Mouse (Mus musculus): Measurements from ENCODE around the gene Sh3bp5.

The Sh3bp5 gene

GRCm38 (mm10) chr14:31393546-31393890, 42.4 kb downstream of the Sh3bp5 start:
- DNase-seq (ENCODE audit: low spot score): no peak

DNA sequence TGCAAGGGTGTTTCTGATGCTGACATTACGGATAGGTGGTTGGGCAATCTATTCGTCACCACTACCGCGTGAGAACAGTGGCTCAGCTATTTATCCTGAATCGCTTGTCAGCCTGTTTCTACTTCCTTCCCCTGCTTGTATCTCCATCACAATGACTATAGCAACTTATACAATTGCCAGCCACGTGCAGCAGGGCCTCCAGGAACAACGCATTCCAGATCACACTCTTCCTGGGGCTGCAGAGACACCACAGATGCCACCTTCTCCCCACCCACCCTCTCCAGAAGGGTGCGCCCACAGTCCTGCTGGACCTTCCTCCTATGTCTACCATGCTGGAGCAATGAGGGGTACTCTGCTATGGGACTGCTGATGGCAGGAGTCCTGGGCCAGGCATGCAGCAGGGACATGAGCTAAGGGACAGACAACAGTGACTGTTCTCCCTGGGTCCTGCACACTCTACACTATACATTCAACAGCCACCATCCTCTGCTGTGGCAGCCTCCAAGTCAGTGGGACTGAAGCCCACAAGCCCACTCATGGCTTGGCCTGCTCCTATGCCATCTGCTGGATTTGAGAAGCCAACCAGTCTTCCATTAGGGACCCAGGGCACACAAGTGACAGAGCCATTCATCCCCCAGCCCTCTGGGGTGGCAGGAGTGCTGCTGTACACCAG, 42.9 kb downstream of the Sh3bp5 start:
- peak; percentile 59 for DNase-seq (ENCODE audit: low spot score)

- no peak for DNase-seq (ENCODE audit: low spot score)
Observed at GRCm38 (mm10) chr14:31392300-31392699, 43.6 kb downstream of the Sh3bp5 start.

DNA sequence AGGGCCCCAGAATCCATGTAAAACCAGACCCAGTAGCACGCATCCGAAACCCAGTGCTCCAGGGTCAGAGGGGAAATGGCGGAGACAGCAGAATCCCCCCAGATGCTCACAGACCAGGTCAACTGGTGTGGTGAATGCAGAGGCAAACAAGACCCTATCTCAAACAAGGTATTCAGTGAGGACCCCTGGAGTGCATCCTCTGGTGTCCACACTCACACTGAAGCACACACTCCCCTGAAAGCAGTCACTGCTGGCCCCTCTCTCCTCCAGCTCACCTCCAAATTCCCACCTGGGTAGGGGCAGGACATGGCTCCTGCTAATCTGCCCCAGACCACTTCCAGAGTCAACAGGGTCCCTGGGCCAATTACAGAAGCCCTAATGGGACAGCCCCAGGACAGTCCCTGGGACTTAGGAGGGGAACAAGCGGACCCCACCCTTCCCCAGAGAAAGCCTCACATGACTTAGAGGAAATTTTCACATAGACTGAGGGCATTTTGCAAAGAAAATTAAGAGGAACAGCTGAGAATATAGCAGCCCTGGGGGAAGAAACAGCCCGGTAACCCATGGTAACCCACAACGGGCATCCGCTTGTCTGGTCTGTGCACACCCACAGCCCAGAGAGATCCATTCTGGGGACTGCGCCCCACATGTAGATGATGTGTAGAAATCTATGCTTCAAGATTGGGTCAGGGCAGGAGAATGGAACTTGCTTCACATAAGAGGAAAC, 46.3 kb downstream of the Sh3bp5 start:
- no peak for DNase-seq (ENCODE audit: low spot score)

DNA sequence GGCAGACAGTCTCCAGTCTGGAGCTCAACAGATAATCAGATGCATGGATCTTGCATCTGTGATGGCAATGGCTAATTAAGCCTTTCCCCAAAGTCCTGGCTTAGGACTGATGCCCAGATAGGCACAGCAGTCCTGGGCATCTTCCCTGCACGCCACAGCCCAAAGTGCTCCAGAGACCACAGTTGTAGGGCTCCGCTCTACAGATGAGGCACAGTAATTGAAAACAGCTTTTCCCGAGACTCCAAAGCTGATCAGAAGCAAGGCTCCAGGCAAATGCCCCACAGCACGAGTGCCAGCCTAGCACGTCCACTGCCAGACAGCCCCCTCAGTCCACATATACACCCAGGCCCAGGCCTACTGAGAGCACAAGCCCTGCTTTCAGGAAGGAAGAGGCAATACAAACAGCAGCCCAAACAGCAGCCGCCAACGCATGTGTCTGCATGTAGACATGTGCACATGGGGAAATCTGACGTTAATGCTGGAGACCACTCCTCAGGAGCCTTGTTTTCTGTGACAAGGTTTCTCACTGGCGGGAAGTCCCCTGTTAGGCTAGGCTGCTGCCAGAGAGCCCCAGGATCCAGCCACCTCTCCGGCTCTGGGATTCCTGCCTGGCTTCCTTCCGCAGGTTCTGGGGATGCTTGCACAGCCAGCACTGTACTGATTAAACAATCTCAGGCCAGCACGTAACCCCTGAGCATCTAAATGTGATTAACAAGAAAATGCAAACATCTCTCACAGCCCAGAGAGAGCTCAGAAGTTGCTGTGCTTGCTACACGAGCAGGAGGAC, 47.6 kb downstream of the Sh3bp5 start:
- no peak for DNase-seq (ENCODE audit: low spot score)

- DNase-seq (ENCODE audit: low spot score): no peak
Observed at GRCm38 (mm10) chr14:31387301-31387981, 48.4 kb downstream of the Sh3bp5 start.

DNA sequence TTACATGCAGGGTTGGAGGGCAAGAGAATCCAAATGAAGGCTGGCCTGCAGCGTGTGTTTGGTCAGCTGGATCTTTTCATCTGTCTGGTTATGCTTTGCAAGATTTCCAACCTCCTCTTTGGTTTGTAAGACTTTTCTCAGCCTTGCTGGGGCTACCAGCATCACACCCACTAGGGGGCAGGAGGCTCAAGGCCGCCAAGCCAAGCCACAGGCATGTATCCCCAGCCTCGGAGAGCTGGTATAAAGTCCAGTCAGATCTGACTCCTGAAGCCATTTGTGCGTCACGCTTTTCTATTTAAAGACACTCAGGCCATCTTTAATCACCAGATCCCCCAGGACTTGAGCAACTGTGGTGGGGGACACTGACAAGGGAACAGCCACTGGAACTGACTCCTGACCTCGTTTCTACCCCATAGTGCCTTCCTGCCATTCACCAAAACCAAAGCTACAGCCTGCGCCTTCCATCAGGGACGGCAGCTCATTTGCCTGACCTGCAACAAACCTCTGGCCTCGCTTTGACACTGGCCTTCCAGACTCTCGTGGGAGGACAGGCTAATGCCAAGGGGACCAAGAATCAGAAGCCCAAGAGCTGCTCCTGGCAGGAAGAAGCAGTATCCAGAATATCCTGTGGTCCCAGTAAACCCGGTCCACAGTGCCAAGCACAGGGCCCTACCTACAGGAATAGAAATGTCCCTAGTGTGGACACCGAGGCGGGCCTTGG, 49.7 kb downstream of the Sh3bp5 start:
- no peak for DNase-seq (ENCODE audit: low spot score)

- no peak for DNase-seq (ENCODE audit: low spot score)
Observed at GRCm38 (mm10) chr14:31385406-31385805, 50.5 kb downstream of the Sh3bp5 start.

DNA sequence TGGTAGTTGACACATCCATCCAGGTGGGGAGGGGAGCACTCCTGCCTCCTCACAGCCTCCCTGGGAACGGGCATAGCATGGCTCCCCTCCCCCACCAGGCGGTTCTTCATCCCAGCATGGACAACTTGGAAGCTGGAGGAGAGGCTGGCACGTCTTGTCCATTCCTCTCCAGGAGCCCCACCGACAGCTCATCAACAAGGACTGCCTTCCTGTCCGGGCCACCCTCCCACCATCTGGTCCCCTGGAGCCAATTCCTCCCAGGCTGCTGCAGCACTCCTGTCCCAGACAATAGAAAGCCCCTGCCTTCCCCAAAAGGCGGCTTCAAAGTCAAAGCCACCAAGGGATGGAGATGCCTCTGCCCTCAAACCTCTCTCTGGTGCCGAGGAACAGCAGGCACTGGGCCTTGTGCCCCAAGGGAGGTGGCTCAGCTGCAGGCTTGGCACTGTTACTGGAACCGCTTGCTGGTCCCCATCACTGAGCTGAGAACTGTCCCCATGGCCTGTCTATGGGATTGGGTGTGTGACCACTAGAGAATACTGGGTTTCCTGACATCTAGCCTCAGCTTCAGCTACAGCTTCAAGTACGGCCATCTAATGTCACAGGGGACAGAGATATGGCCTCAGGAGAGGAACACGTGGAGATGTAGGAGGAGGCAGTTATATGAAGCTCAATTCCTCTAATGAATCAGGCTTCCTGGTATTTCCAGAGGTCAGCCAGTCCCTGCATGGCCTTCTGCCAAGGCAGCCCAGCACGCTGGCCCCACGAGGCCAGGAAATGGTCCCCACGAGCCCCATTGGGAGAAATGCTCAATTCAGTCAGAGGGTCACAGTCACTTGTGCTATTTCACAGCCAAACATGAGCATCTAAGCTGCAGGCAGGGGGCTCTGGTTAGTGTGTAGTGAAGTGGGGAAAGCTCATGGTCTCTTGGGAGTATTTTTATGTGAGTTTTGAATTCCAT, 51.2 kb downstream of the Sh3bp5 start:
- DNase-seq (ENCODE audit: low spot score): no peak

GRCm38 (mm10) chr14:31383470-31384050, 52.3 kb downstream of the Sh3bp5 start:
- DNase-seq (ENCODE audit: low spot score): no peak

DNA sequence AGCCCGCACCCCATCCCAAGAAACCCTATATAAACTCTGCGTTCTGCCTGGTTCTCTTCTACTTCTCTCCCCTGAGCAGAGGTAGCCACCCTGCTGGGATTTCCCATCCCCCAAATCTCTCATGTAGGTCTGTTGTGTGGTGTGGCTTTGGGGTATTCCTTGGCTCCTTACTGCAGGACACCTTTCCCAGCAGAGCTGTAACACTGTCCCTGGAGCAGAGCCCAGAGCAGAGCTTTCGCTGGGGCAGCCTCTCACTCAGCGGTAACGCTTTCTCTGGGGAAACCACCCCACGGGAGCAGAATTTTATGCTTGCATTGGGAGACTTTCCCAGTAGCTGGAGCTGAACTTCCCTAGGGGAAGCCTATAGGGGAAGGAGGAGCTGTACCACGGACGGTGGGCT, 53.6 kb downstream of the Sh3bp5 start:
- no peak for DNase-seq (ENCODE audit: low spot score)

GRCm38 (mm10) chr14:31376331-31376730, 59.5 kb downstream of the Sh3bp5 start:
- DNase-seq (ENCODE audit: low spot score): no peak

DNA sequence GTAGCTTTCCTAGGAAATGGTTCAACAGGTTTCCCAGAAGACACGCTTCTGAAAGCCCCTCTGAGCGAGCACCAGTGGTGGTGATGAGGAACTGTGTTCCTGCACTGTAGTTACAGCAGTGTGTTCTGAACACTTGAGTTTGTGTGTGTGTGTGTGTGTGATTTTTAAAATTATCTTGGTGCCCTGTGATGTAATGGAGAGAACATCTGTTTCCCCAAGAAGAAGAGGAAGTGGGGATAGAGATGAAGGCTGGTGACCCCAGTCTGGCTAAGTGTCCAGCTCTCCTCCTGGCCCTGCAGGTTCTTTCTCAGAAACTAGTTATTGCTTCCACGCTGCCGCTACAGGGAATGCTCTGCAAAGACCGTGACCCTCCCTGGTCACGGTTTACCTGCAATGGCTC, 61.5 kb downstream of the Sh3bp5 start:
- no peak for DNase-seq (ENCODE audit: low spot score)

DNA sequence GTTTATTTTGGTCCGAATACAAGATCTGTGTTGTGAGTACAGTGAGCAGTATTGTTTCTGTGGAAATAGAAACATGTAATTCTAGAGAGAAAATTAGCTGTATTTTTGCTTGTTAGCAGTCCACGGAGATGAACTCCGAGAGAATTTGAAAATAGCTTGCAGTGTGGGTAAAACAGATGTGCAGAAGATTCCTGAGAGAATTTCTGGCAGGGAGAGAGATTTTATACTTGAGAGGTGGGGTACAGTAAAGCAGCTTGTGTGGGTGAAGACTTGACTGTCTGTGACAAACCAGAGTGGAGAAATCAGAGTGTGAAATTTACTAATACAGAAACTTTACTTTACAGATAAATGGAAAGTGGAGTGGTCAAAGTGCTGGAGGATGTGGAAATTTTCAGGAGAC, 66.5 kb downstream of the Sh3bp5 start:
- DNase-seq (ENCODE audit: low spot score): no peak

GRCm38 (mm10) chr14:31367951-31368350, 67.9 kb downstream of the Sh3bp5 start:
- DNase-seq (ENCODE audit: low spot score): no peak

- no peak for DNase-seq (ENCODE audit: low spot score)
Observed at GRCm38 (mm10) chr14:31365350-31365749, 70.5 kb downstream of the Sh3bp5 start.

GRCm38 (mm10) chr14:31364589-31364988, 71.3 kb downstream of the Sh3bp5 start:
- no peak for DNase-seq (ENCODE audit: low spot score)

DNA sequence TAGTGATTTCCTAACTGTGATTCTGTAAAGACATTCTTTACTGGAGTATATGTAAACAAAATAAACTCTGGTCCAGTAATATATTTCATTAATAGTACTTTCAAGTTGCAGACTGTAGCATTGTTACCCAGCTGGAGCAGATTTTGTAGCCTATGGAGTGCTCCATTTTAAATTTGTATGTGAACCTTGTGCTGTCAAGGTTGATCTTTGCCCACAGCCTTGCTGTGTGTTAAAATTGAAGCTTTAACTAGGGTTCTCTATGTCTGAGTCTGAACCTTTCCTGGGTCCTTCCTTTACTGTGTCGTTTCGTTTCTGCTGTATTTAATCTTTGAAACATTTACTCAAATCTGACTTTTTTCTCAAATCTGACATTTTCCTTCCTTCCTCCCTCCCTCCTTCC, 73.6 kb downstream of the Sh3bp5 start:
- no peak for DNase-seq (ENCODE audit: low spot score)

DNA sequence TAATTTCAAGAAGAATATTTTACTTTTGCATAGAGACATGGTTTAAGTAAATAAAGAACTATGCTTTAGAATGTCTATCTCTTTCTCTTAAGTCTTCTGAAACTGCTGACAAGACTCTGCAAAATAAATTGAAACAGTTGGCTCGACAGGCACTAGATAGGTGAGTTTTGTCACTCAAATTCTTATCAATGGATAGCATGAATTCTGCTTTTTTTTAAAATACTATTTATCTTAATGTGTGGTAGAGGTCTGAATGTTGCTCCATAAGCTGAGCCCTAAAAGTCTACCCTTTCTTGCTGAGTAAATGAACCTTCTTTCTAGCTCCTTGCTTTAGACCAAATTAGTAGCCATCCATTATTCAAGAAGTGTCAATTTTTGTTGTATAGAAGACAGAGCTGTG, 90.5 kb downstream of the Sh3bp5 start:
- no peak for DNase-seq (ENCODE audit: low spot score)

DNA sequence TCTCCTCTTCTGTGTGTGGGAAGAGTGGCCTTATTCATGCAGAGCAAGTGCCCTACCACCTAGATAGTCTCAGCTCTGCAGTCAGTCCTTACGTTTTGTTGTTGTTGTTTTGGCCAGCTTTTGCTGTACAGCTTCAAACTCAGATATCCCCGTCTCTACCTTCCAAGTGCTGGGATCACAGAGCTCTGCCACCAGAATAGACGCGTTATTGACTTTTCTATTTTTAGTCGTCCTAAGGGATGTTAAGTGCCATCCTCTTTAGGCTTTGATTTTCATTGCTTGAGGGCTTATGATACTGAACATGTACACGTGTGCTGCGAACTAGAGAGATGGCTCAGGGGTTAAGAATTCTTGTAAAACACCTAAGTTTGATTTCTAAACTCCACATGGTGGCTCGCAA, 92.6 kb downstream of the Sh3bp5 start:
- DNase-seq (ENCODE audit: low spot score): no peak
